Mouse (Mus musculus) embryo, embryonic 11.5 days (tissue): ENCODE data around the gene Dnajc7.
"Not testable (repeated sequence)": the region's sequence is repeated elsewhere in the genome, so short reads cannot be mapped to it uniquely, and the experiment has no call there.

Experiments
- DNase-seq: peaks from one replicate; pipeline ENCODE4 v3.0.0-alpha.2; 2012; ENCODE audit warnings: low read depth, low spot score

Dnajc7 gene

GRCm38 (mm10) chr11:100616836-100617235, 3.1 kb downstream of the Dnajc7 start:
- DNase-seq = not testable (repeated sequence)

- DNase-seq = no peak
These were observed 3.6 kb downstream of the Dnajc7 start for GRCm38 (mm10) chr11:100616332-100616731.

- no peak for DNase-seq
These were observed 6.7 kb downstream of the Dnajc7 start for GRCm38 (mm10) chr11:100613241-100613640.

DNA sequence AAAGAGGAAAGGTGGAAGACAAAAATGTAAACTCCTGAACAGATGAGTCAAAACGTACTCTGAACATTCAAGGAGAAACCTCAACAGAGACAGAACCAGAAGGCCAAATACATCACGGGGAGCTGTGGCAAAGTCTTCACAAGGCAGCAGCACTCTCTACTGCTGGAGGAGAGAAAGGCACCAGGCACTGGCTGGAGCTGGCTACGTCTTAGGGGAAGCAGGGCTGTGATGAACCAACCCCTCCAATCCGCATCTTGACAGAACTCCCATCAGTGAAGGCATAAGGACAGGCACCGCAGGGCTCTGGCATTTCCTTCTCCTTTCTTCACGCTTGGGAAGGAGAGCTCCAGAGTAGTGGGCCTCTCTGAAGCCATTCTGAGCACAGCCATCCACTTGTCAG, 8.3 kb downstream of the Dnajc7 start:
- no peak for DNase-seq

- no peak for DNase-seq
These were observed 9.8 kb downstream of the Dnajc7 start for GRCm38 (mm10) chr11:100609997-100610680.

DNA sequence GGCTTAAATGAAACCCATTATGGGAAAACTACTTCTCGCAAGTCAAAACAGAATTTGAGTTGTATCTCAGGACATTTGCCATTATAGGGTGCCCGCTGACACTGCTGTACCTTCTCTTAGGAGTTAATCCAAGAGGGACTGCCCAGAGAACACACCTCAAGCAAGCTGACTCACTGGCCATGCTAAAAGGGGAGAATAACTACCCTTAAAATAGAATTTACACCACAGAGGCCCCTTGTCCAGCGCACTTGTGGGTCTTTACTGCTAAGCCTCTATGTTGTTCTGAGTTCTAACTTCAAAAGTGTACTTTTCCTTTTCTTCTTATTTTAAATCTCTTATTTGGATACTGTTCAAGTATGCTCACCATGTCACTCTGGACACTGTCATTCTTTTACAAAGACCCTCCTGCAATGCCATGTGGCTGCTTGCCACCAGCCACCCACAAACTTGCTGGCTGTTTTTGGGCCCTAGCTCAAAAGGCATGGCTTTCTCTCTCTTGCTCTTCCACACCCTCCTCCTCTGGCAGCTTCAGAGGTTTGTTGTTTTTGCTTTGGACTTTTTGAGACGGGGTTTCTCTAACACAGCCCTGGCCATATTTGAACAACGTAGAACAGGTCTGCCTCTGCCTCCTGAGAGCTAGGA, 10.5 kb downstream of the Dnajc7 start:
- DNase-seq = no peak

DNA sequence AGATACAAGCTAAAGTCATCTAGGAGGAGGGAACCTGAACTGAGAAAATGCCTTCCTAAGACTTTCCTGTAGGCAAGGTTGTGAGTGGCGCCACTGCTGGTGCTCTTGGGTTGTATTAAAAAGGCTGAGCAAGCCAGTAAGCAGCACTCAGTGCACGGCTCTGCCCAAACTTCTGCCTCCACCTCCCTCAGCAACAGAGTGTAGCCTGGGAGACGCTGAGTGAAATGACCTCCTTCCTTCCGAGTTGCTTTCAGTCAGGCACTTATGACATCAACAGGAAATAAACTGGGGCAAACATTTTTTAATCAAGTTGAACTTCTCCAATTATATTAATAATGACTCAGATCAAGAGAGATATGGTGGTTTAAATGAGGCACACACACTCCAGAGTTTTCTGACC, 11.2 kb downstream of the Dnajc7 start:
- DNase-seq = no peak

DNA sequence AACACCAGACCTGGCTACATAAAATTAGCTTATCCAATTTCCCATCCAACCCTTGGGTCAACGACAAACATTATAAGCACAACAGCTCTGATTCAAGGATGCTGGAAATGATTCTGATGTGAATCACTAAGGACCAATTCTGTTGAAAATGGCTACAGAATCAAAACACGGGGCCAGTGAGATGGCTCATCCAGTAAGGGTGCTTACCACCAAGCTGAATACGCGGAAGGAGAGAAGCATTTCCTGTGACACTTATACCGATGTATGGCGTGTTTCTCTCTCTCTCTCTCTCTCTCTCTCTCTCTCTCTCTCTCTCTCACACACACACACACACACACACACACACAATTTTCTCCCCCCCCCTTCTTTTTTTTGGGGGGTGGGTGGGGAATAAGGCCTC, 12.8 kb downstream of the Dnajc7 start:
- no peak for DNase-seq

DNA sequence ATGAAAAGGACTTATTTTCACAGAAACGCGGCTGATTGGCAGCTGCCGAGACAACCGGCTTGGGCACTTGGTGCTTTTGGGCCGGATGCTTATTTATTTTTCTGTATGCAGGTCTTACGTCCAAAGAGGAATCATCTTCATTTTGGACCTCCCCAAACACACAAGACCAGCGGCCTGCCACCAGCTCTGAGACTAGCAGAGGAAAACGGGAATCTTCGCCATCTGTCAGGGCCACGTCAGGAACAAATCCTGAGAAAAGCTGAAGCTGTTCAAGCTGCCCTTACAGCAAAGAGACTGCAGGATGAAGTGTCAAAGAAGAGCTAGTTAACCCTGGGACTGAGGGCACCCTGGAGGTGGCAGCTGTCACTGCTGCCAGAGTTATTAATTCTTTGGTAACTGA, 14.5 kb downstream of the Dnajc7 start:
- no peak for DNase-seq

- no peak for DNase-seq
These were observed 15.5 kb downstream of the Dnajc7 start for GRCm38 (mm10) chr11:100604321-100605005.

DNA sequence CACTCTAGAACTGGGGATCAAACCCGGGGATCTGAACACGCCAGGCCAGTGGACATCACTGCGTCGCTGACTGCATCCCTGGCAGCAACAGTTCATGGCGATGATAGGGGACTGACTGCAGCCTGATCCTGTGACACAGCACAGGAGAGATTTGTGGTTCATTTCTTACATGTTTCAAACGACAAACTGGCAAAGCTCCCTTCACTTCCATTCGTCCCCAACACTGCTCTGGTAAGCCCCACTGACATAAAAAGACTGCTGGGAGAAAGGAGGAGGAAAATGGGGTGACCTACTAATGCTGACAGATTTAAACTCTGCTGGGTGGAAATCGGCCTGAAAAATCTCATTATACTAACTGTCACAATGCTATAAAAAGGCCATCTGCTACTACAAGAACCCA, 16.2 kb downstream of the Dnajc7 start:
- no peak for DNase-seq

- DNase-seq = no peak
These were observed 16.8 kb downstream of the Dnajc7 start for GRCm38 (mm10) chr11:100603155-100603554.

GRCm38 (mm10) chr11:100601372-100601771, 18.6 kb downstream of the Dnajc7 start:
- no peak for DNase-seq

GRCm38 (mm10) chr11:100598074-100598473, 21.9 kb downstream of the Dnajc7 start:
- no peak for DNase-seq

- DNase-seq = no peak
These were observed 24.4 kb downstream of the Dnajc7 start for GRCm38 (mm10) chr11:100595533-100595932.

GRCm38 (mm10) chr11:100594608-100595007, 25.4 kb downstream of the Dnajc7 start:
- no peak for DNase-seq

- DNase-seq = no peak
These were observed 27.5 kb downstream of the Dnajc7 start for GRCm38 (mm10) chr11:100592346-100593046.

DNA sequence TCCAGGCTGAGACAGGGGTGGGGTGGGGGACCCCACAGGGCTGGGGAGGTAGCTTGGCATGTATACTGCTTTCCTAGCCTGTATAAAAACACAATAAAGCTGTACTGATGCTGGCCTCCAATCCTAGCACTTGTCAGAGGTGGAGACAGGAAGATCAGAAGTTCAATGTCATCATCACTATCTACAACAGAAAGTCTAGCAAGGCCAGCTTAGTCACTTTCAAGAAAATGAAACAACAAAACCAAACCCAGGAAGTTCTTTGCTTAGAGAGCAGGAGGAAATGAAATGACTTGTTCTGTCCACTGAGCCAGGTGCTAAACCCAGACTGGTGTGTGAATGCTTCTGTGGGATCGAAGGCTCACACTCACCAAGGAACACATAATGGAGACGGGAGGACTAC, 31.5 kb downstream of the Dnajc7 start:
- DNase-seq = no peak

DNA sequence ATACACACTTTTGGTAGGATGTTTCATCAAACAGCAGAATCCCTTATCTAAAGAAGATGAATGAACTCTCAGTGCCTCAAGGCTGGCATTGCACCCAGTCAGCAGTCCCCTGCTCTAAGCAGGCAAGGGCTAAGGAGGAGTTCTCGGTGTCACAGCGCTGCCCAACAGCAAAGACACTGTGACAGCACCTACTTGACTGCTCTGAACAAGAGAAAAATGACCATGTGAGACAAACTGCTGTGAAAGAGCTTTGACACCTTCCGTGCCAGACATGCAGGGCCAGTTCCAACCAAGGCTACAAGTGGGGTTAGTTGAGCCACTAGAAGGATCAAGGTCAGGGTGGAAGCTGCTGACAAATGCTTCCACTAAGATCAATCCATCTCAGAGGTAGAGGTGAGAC, 34.8 kb downstream of the Dnajc7 start:
- no peak for DNase-seq

DNA sequence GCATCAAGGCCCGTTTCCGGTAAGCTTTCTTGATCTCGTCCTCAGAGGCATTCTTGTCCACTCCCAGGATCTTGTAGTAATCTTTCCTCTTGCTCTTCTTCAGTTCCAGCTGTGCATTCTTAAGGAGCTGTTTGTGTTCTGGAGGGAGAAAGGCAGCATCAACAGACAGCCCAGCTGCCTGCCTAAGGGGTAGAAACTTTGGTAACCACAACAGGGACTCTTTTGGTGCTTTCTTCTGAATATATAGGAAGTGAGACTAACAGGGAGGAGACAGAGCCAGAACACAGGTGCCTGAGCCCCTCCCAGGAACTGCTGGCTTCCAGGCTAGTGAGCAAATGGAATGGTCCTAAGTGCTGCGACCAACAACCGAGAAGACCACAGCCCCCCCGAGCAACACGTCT, 35.4 kb downstream of the Dnajc7 start:
- no peak for DNase-seq

GRCm38 (mm10) chr11:100582836-100583235, 37.1 kb downstream of the Dnajc7 start:
- no peak for DNase-seq

DNA sequence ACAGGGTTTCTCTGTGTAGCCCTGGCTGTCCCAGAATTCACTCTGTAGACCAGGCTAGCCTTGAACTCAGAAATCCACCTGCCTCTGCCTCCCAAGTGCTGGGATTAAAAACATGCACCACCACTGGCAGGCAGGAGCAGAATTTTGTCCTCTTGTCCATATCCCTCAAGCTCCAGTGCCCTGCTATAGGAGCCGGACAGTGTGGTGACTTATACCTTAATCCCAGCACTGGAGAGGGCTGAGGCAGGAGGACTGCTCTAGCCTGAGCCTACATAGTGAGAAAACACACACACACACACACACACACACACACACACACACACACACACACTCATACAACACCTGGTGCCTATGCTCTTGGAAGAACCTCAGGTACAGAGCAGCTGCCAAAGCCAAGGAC, 37.6 kb downstream of the Dnajc7 start:
- DNase-seq = not testable (repeated sequence)
